Mouse (Mus musculus) neural tube, embryonic 14.5 days (tissue): ENCODE data around the gene Syce2. TPM values are rescaled to one million over a fixed set of nuclear protein-coding genes. Genes with fewer than 3 reads are reported as not detected.

Experiments used
- ATAC-seq: fragments of 200-750 bp; cut with Nextera tagmentation; 2 replicates; pipeline ENCODE4 v1.8.0; 2017; ENCODE audit warnings: low read depth, mild to moderate bottlenecking, moderate TSS enrichment, moderate library complexity
- H3K27ac ChIP-seq: fragments of 300-500 bp; sonication (generic); 2 replicates; pipeline ENCODE4 v1.5.1; 2014; ENCODE audit warnings: low read depth, mild to moderate bottlenecking, control low read depth, low read length, moderate library complexity, mixed read lengths
- H3K27me3 ChIP-seq: fragments of 300-500 bp; sonication (generic); 2 replicates; pipeline ENCODE4 v1.6.1; 2014; ENCODE audit warnings: low read length; ENCODE audit not compliant: control insufficient read depth, insufficient read depth
- H3K36me3 ChIP-seq: fragments of 300-500 bp; sonication (generic); 2 replicates; pipeline ENCODE4 v1.6.1; 2014; ENCODE audit warnings: low read length, mixed read lengths; ENCODE audit not compliant: control insufficient read depth, insufficient read depth
- H3K4me1 ChIP-seq: fragments of 300-500 bp; sonication (generic); 2 replicates; pipeline ENCODE4 v1.6.1; 2014; ENCODE audit warnings: low read length; ENCODE audit not compliant: control insufficient read depth, insufficient read depth
- H3K4me2 ChIP-seq: fragments of 300-500 bp; sonication (generic); 2 replicates; pipeline ENCODE4 v1.6.1; 2014; ENCODE audit warnings: mild to moderate bottlenecking, low read depth, low read length, control low read depth
- H3K4me3 ChIP-seq: fragments of 300-500 bp; sonication (generic); 2 replicates; pipeline ENCODE4 v1.5.1; 2014; ENCODE audit warnings: low read depth, low read length, control low read depth, mixed read lengths
- H3K9ac ChIP-seq: fragments of 300-500 bp; sonication (generic); replicated peaks from 2 replicates; pipeline ENCODE4 v1.6.1; 2014; ENCODE audit warnings: low read depth, mild to moderate bottlenecking, control low read depth, low read length, mixed read lengths
- H3K9me3 ChIP-seq: fragments of 300-500 bp; sonication (generic); 2 replicates; pipeline ENCODE4 v1.6.1; 2016; ENCODE audit warnings: low read length; ENCODE audit not compliant: control insufficient read depth
- WGBS: fragments of 180-500 bp; shearing (Covaris S2); extraction: QIAGEN DNeasy Blood & Tissue Kit; methylation state at CpG from one replicate; pipeline ENCODE4 v1.1.7; 2014; 5-methylcytosine and 5-hydroxymethylcytosine counted together
- polyA plus RNA-seq: library from polyadenylated mRNA; unstranded; fragments of >200 nt; fragmentation: Nextera tagmentation; extraction: Ambion mirVana; gene quantifications from 2 replicates; pipeline ENCODE4 v1.2.1, GENCODE M21; 2014

Gene Syce2
- polyA plus RNA-seq, 1 experiment from 2014 or later: 24.5 TPM

- H3K27me3 ChIP-seq: peaks cover 23% of the 10 kb centered on the region
- H3K36me3 ChIP-seq: peaks cover 38% of the 10 kb centered on the region
- H3K9ac ChIP-seq: no peak overlapping the region
- no peak overlapping the region for H3K27ac ChIP-seq
- H3K4me1 ChIP-seq: no peaks in the 10 kb centered on the region
- WGBS: 93% methylated on average over 6 of the region's 6 CpGs
- H3K4me3 ChIP-seq: no peak overlapping the region
- no peaks in the 10 kb centered on the region for H3K9me3 ChIP-seq
- no peak for ATAC-seq
- H3K4me2 ChIP-seq: no peak overlapping the region
Measured at GRCm38 (mm10) chr8:84910551-84910950, 38.6 kb downstream of the Syce2 start.

GRCm38 (mm10) chr8:84911854-84912253 is 39.9 kb downstream of the Syce2 start:
- H3K4me3 ChIP-seq: no peak overlapping the region
- WGBS: 79% methylated on average over 9 of the region's 9 CpGs
- no peak overlapping the region for H3K27ac ChIP-seq
- no peak for ATAC-seq
- no peaks in the 10 kb centered on the region for H3K4me1 ChIP-seq
- no peaks in the 10 kb centered on the region for H3K9me3 ChIP-seq
- H3K27me3 ChIP-seq: peaks cover 28% of the 10 kb centered on the region
- peaks cover 51% of the 10 kb centered on the region for H3K36me3 ChIP-seq
- no peak overlapping the region for H3K9ac ChIP-seq
- no peak overlapping the region for H3K4me2 ChIP-seq

- H3K4me2 ChIP-seq: no peak overlapping the region
Measured at GRCm38 (mm10) chr8:84912391-84912790, 40.5 kb downstream of the Syce2 start.

GRCm38 (mm10) chr8:84912895-84913501 is 41.1 kb downstream of the Syce2 start:
- no peak for ATAC-seq
- Histone ChIP-seq H3K4me3 (peak overlapping the region; percentile 10; the same call in 1 of the 2 replicates), H3K27ac (no peak overlapping the region), H3K9me3 (no peaks in the 10 kb centered on the region), H3K4me1 (no peaks in the 10 kb centered on the region), H3K36me3 (peaks cover 62% of the 10 kb centered on the region), H3K27me3 (peaks cover 28% of the 10 kb centered on the region), H3K9ac (no peak overlapping the region), H3K4me2 (peak overlapping the region; percentile 40)
- 4% methylated on average over 55 of the region's 55 CpGs for WGBS

More at GRCm38 (mm10) chr8:84912391-84912790, 40.5 kb downstream of the Syce2 start:
- H3K9me3 ChIP-seq: no peaks in the 10 kb centered on the region
- H3K27me3 ChIP-seq: peaks cover 28% of the 10 kb centered on the region
- no peak overlapping the region for H3K27ac ChIP-seq
- no peaks in the 10 kb centered on the region for H3K4me1 ChIP-seq
- no peak overlapping the region for H3K9ac ChIP-seq
- WGBS: 22% methylated on average over 27 of the region's 27 CpGs
- H3K36me3 ChIP-seq: peaks cover 56% of the 10 kb centered on the region
- no peak for ATAC-seq
- H3K4me3 ChIP-seq: no peak overlapping the region

- Histone ChIP-seq H3K4me3 (no peak overlapping the region), H3K9ac (no peak overlapping the region), H3K27ac (no peak overlapping the region), H3K36me3 (peaks cover 67% of the 10 kb centered on the region), H3K4me2 (peak overlapping the region; percentile 40), H3K9me3 (no peaks in the 10 kb centered on the region), H3K4me1 (no peaks in the 10 kb centered on the region), H3K27me3 (peaks cover 28% of the 10 kb centered on the region)
- ATAC-seq: no peak
- WGBS: 20% methylated on average over 9 of the region's 9 CpGs
Measured at GRCm38 (mm10) chr8:84913502-84913900, 41.6 kb downstream of the Syce2 start.

GRCm38 (mm10) chr8:84913960-84914359 is 42.0 kb downstream of the Syce2 start:
- H3K27me3 ChIP-seq: peaks cover 28% of the 10 kb centered on the region
- no peak for ATAC-seq
- H3K36me3 ChIP-seq: peaks cover 70% of the 10 kb centered on the region
- H3K4me1 ChIP-seq: no peaks in the 10 kb centered on the region
- no peaks in the 10 kb centered on the region for H3K9me3 ChIP-seq
- H3K9ac ChIP-seq: no peak overlapping the region
- no peak overlapping the region for H3K4me3 ChIP-seq
- H3K4me2 ChIP-seq: no peak overlapping the region
- WGBS: 35% methylated on average over 4 of the region's 4 CpGs
- no peak overlapping the region for H3K27ac ChIP-seq

- H3K36me3 ChIP-seq: peaks cover 81% of the 10 kb centered on the region
- 79% methylated on average over 8 of the region's 8 CpGs for WGBS
- H3K9me3 ChIP-seq: no peaks in the 10 kb centered on the region
- H3K9ac ChIP-seq: no peak overlapping the region
- H3K4me2 ChIP-seq: no peak overlapping the region
- H3K27ac ChIP-seq: no peak overlapping the region
- no peak overlapping the region for H3K4me3 ChIP-seq
- no peak for ATAC-seq
- H3K4me1 ChIP-seq: no peaks in the 10 kb centered on the region
- H3K27me3 ChIP-seq: peaks cover 28% of the 10 kb centered on the region
Measured at GRCm38 (mm10) chr8:84915269-84915668, 43.4 kb downstream of the Syce2 start.

- peaks cover 18% of the 10 kb centered on the region for H3K27me3 ChIP-seq
- no peaks in the 10 kb centered on the region for H3K4me1 ChIP-seq
- no peak overlapping the region for H3K9ac ChIP-seq
- peaks cover 82% of the 10 kb centered on the region for H3K36me3 ChIP-seq
- no peak for ATAC-seq
- 32% methylated on average over 20 of the region's 20 CpGs for WGBS
- no peaks in the 10 kb centered on the region for H3K9me3 ChIP-seq
- H3K27ac ChIP-seq: no peak overlapping the region
- no peak overlapping the region for H3K4me3 ChIP-seq
- H3K4me2 ChIP-seq: no peak overlapping the region
Measured at GRCm38 (mm10) chr8:84917781-84918180, 45.9 kb downstream of the Syce2 start.

GRCm38 (mm10) chr8:84918646-84919045 is 46.7 kb downstream of the Syce2 start:
- Histone ChIP-seq H3K27me3 (peaks cover 17% of the 10 kb centered on the region), H3K27ac (no peak overlapping the region), H3K4me3 (no peak overlapping the region), H3K36me3 (peaks cover 81% of the 10 kb centered on the region), H3K4me1 (no peaks in the 10 kb centered on the region), H3K4me2 (no peak overlapping the region), H3K9ac (no peak overlapping the region), H3K9me3 (no peaks in the 10 kb centered on the region)
- ATAC-seq: no peak
- WGBS: 89% methylated on average over 15 of the region's 15 CpGs
